Mouse (Mus musculus) lung, postnatal 10 days (tissue): ENCODE measurements around the gene Cyp27a1.

Experiments used
- DNase-seq: peaks from one replicate; pipeline ENCODE4 v3.0.0; 2021

Cyp27a1 gene

GRCm38 (mm10) chr1:74719281-74719680, 5.9 kb downstream of the Cyp27a1 start:
- no peak for DNase-seq

GRCm38 (mm10) chr1:74721657-74722056, 8.3 kb downstream of the Cyp27a1 start:
- no peak for DNase-seq

GRCm38 (mm10) chr1:74723748-74724147, 10.4 kb downstream of the Cyp27a1 start:
- peak; percentile 20 for DNase-seq

- DNase-seq = no peak
Measured at GRCm38 (mm10) chr1:74726114-74726513, 12.7 kb downstream of the Cyp27a1 start.

GRCm38 (mm10) chr1:74726674-74727073, 13.3 kb downstream of the Cyp27a1 start:
- DNase-seq = no peak

GRCm38 (mm10) chr1:74728446-74728845, 15.1 kb downstream of the Cyp27a1 start:
- DNase-seq = no peak

GRCm38 (mm10) chr1:74736977-74737376, 23.6 kb downstream of the Cyp27a1 start:
- no peak for DNase-seq

GRCm38 (mm10) chr1:74737500-74737899, 24.1 kb downstream of the Cyp27a1 start:
- no peak for DNase-seq

- DNase-seq = no peak
Measured at GRCm38 (mm10) chr1:74740846-74741245, 27.5 kb downstream of the Cyp27a1 start.

- DNase-seq = peak; percentile 18
Measured at GRCm38 (mm10) chr1:74747335-74747734, 34.0 kb downstream of the Cyp27a1 start.

- DNase-seq = peak; percentile 82
Measured at GRCm38 (mm10) chr1:74748643-74749271, 35.4 kb downstream of the Cyp27a1 start, which contains the start of gene Prkag3. Prkag3 (minus strand) TSS chr1:74749221.

GRCm38 (mm10) chr1:74749301-74749700, 35.9 kb downstream of the Cyp27a1 start:
- peak; percentile 87 for DNase-seq

GRCm38 (mm10) chr1:74750683-74751082, 37.3 kb downstream of the Cyp27a1 start:
- peak; percentile 46 for DNase-seq

- DNase-seq = no peak
Measured at GRCm38 (mm10) chr1:74752150-74752549, 38.8 kb downstream of the Cyp27a1 start.

GRCm38 (mm10) chr1:74752833-74753232, 39.5 kb downstream of the Cyp27a1 start:
- DNase-seq = no peak

GRCm38 (mm10) chr1:74753266-74753974, 40.0 kb downstream of the Cyp27a1 start:
- DNase-seq = no peak

GRCm38 (mm10) chr1:74754175-74754785, 40.9 kb downstream of the Cyp27a1 start:
- no peak for DNase-seq

- peak; percentile 70 for DNase-seq
Measured at GRCm38 (mm10) chr1:74759773-74760172, 46.4 kb downstream of the Cyp27a1 start.

GRCm38 (mm10) chr1:74763081-74763480, 49.7 kb downstream of the Cyp27a1 start:
- peak; percentile 86 for DNase-seq

- peak; percentile 11 for DNase-seq
Measured at GRCm38 (mm10) chr1:74770727-74771466, 57.5 kb downstream of the Cyp27a1 start.

GRCm38 (mm10) chr1:74771467-74771844, 58.1 kb downstream of the Cyp27a1 start:
- no peak for DNase-seq

GRCm38 (mm10) chr1:74771845-74771930, 58.3 kb downstream of the Cyp27a1 start, which contains the start of gene Wnt6:
Wnt6 (plus strand) TSS chr1:74771892.
- no peak for DNase-seq

GRCm38 (mm10) chr1:74771931-74772620, 58.7 kb downstream of the Cyp27a1 start:
- peak; percentile 21 for DNase-seq
